Mouse (Mus musculus) stomach, postnatal 0 days (tissue): ENCODE data around the gene Uba7. TPM values are rescaled to one million over a fixed set of nuclear protein-coding genes. Genes with fewer than 3 reads are reported as not detected.

Experiments used
- ATAC-seq: fragments of 200-750 bp; cut with Nextera tagmentation; 2 replicates; pipeline ENCODE4 v1.8.0; 2017; ENCODE audit not compliant: low FRiP score, low TSS enrichment
- DNase-seq: peaks from one replicate; pipeline ENCODE4 v3.0.0-alpha.2; 2016; ENCODE audit warnings: low spot score
- H3K27ac ChIP-seq: fragments of 300-500 bp; sonication (generic); replicated peaks from 2 replicates; pipeline ENCODE4 v1.5.1; 2014; ENCODE audit warnings: mild to moderate bottlenecking, control low read depth
- H3K27me3 ChIP-seq: fragments of 300-500 bp; sonication (generic); 2 replicates; pipeline ENCODE4 v1.6.1; 2014; ENCODE audit warnings: low read length; ENCODE audit not compliant: control insufficient read depth, insufficient read depth
- H3K36me3 ChIP-seq: fragments of 300-500 bp; sonication (generic); 2 replicates; pipeline ENCODE4 v1.6.1; 2014; ENCODE audit warnings: low read length, mixed read lengths; ENCODE audit not compliant: control insufficient read depth, insufficient read depth
- H3K4me1 ChIP-seq: fragments of 300-500 bp; sonication (generic); replicated peaks from 2 replicates; pipeline ENCODE4 v1.6.1; 2014; ENCODE audit warnings: antibody characterized with exemption; ENCODE audit not compliant: control insufficient read depth, insufficient read depth
- H3K4me2 ChIP-seq: fragments of 300-500 bp; sonication (generic); replicated peaks from 2 replicates; pipeline ENCODE4 v1.6.1; 2014; ENCODE audit warnings: low read depth, mild to moderate bottlenecking, control low read depth, moderate library complexity
- H3K4me3 ChIP-seq: fragments of 300-500 bp; sonication (generic); 2 replicates; pipeline ENCODE4 v1.5.1; 2014; ENCODE audit warnings: low read depth, low read length, control low read depth
- H3K9ac ChIP-seq: fragments of 300-500 bp; sonication (generic); 2 replicates; pipeline ENCODE4 v1.6.1; 2014; ENCODE audit warnings: mild to moderate bottlenecking, low read length, control low read depth, mixed read lengths
- H3K9me3 ChIP-seq: fragments of 300-500 bp; sonication (generic); 2 replicates; pipeline ENCODE4 v1.6.1; 2016; ENCODE audit warnings: low read length; ENCODE audit not compliant: control insufficient read depth
- CTCF ChIP-seq: IDR thresholded peaks from 2 replicates; pipeline ENCODE4 v1.5.1; 2016; ENCODE audit warnings: antibody characterized with exemption, low read depth, mild to moderate bottlenecking, moderate library complexity
- EP300 ChIP-seq: optimal IDR thresholded peaks from 2 replicates; pipeline ENCODE3; 2016; ENCODE audit warnings: antibody characterized with exemption
- WGBS: fragments of 180-500 bp; shearing (Covaris S2); extraction: QIAGEN DNeasy Blood & Tissue Kit; methylation state at CpG from one replicate; pipeline ENCODE4 v1.1.7; 2014; 5-methylcytosine and 5-hydroxymethylcytosine counted together
- polyA plus RNA-seq: library from polyadenylated mRNA; unstranded; fragments of >200 nt; fragmentation: Nextera tagmentation; extraction: Ambion mirVana; gene quantifications from 2 replicates; pipeline ENCODE4 v1.2.1, GENCODE M21; 2015

Gene Uba7
- polyA plus RNA-seq, 1 experiment from 2014 or later, result 24.7 TPM

- peaks cover 4% of the 10 kb centered on the region; the same call in 1 of the 2 replicates for H3K36me3 ChIP-seq
- no peaks in the 10 kb centered on the region for H3K27me3 ChIP-seq
- no peak overlapping the region for H3K27ac ChIP-seq
- H3K4me1 ChIP-seq, result no peaks in the 10 kb centered on the region
- H3K4me3 ChIP-seq, result no peak overlapping the region
- DNase-seq, result no peak
- no peak for ATAC-seq
- H3K9ac ChIP-seq, result no peak overlapping the region
- WGBS, result 91% methylated on average over 1 of the region's 1 CpGs
- no peak overlapping the region for H3K4me2 ChIP-seq
- TF ChIP-seq CTCF (no peak), EP300 (no peak)
- no peaks in the 10 kb centered on the region for H3K9me3 ChIP-seq
Observed at GRCm38 (mm10) chr9:108020741-108021140, 45.4 kb downstream of the Uba7 start.

GRCm38 (mm10) chr9:108023216-108023615, 47.9 kb downstream of the Uba7 start:
- DNase-seq, result no peak
- H3K27ac ChIP-seq, result no peak overlapping the region
- TF ChIP-seq CTCF (no peak), EP300 (no peak)
- H3K36me3 ChIP-seq, result peaks cover 4% of the 10 kb centered on the region; the same call in 1 of the 2 replicates
- H3K27me3 ChIP-seq, result no peaks in the 10 kb centered on the region
- no peaks in the 10 kb centered on the region for H3K9me3 ChIP-seq
- no peaks in the 10 kb centered on the region for H3K4me1 ChIP-seq
- no peak overlapping the region for H3K9ac ChIP-seq
- H3K4me3 ChIP-seq, result no peak overlapping the region
- WGBS, result 85% methylated on average over 3 of the region's 3 CpGs
- no peak overlapping the region for H3K4me2 ChIP-seq
- ATAC-seq, result no peak

GRCm38 (mm10) chr9:108026584-108026983, 51.3 kb downstream of the Uba7 start:
- TF ChIP-seq CTCF (peak; percentile 53), EP300 (no peak)
- DNase-seq, result no peak
- 94% methylated on average over 3 of the region's 3 CpGs for WGBS

GRCm38 (mm10) chr9:108027867-108028266, 52.6 kb downstream of the Uba7 start:
- no peak for ATAC-seq
- Histone ChIP-seq H3K9me3 (no peaks in the 10 kb centered on the region), H3K27ac (no peak overlapping the region), H3K4me1 (no peaks in the 10 kb centered on the region), H3K9ac (no peak overlapping the region), H3K36me3 (peaks cover 9% of the 10 kb centered on the region), H3K27me3 (no peaks in the 10 kb centered on the region), H3K4me3 (no peak overlapping the region), H3K4me2 (no peak overlapping the region)
- no peak for DNase-seq
- 97% methylated on average over 3 of the region's 3 CpGs for WGBS
- TF ChIP-seq CTCF (0 out of 2 replicates have a peak, but pooled peaks have one; percentile 17), EP300 (no peak)

More at GRCm38 (mm10) chr9:108026584-108026983, 51.3 kb downstream of the Uba7 start:
- Histone ChIP-seq H3K9ac (no peak overlapping the region), H3K27me3 (no peaks in the 10 kb centered on the region), H3K4me1 (no peaks in the 10 kb centered on the region), H3K4me3 (no peak overlapping the region), H3K27ac (no peak overlapping the region), H3K9me3 (no peaks in the 10 kb centered on the region), H3K36me3 (peaks cover 4% of the 10 kb centered on the region; the same call in 1 of the 2 replicates), H3K4me2 (no peak overlapping the region)
- ATAC-seq, result no peak

- Histone ChIP-seq H3K4me3 (no peak overlapping the region), H3K9ac (no peak overlapping the region), H3K27ac (no peak overlapping the region), H3K4me1 (no peaks in the 10 kb centered on the region), H3K4me2 (no peak overlapping the region), H3K9me3 (no peaks in the 10 kb centered on the region), H3K27me3 (no peaks in the 10 kb centered on the region), H3K36me3 (peaks cover 6% of the 10 kb centered on the region)
- TF ChIP-seq EP300 (no peak), CTCF (no peak)
- no peak for ATAC-seq
- WGBS, result 91% methylated on average over 5 of the region's 5 CpGs
- DNase-seq, result no peak
Observed at GRCm38 (mm10) chr9:108032126-108032525, 56.8 kb downstream of the Uba7 start.

Other genes starting within 250 kb of the Uba7 start
- gene Rbm5, start 204.5 kb upstream of the Uba7 start, polyA plus RNA-seq, result 60.2 and 67.3 TPM in 2 replicates
- 25.3 and 25.6 TPM in 2 replicates for gene Rbm6, start 102.3 kb upstream of the Uba7 start, polyA plus RNA-seq
- gene Mon1a, start 87.4 kb upstream of the Uba7 start, polyA plus RNA-seq, result 22.9 and 23.6 TPM in 2 replicates
- 10.4 and 10.6 TPM in 2 replicates for gene Mst1r, start 68.6 kb upstream of the Uba7 start, polyA plus RNA-seq
- gene Actl11, start 47.0 kb upstream of the Uba7 start, polyA plus RNA-seq, result not detected in 2 replicates
- 0.62 and 0.94 TPM in 2 replicates for gene Camkv, start 39.8 kb upstream of the Uba7 start, polyA plus RNA-seq
- gene Traip, start 25.4 kb upstream of the Uba7 start, polyA plus RNA-seq, result 4.8 and 5.7 TPM in 2 replicates
- 0.69 and 0.87 TPM in 2 replicates for gene Gm20661, start 7.6 kb downstream of the Uba7 start, polyA plus RNA-seq
- gene Inka1, start 10.4 kb downstream of the Uba7 start, polyA plus RNA-seq, result 25.9 and 27.6 TPM in 2 replicates
- 1.3 and 2.0 TPM in 2 replicates for gene Cdhr4, start 17.0 kb downstream of the Uba7 start, polyA plus RNA-seq
- gene Gm20662, start 20.8 kb downstream of the Uba7 start, polyA plus RNA-seq, result 0.18 TPM in 1 of 2 replicates, not detected in the other
- gene Ip6k1, start 27.0 kb downstream of the Uba7 start, polyA plus RNA-seq, result 24.0 and 26.3 TPM in 2 replicates
- gene Gmppb, start 73.7 kb downstream of the Uba7 start, polyA plus RNA-seq, result 48.5 and 49.5 TPM in 2 replicates
- 2.8 and 2.9 TPM in 2 replicates for gene Amigo3, start 77.7 kb downstream of the Uba7 start, polyA plus RNA-seq
- gene Mst1, start 104.9 kb downstream of the Uba7 start, polyA plus RNA-seq, result 4.4 and 4.8 TPM in 2 replicates
- gene Rnf123, start 107.8 kb downstream of the Uba7 start, polyA plus RNA-seq, result 13.8 and 15.7 TPM in 2 replicates
- 35.4 and 38.4 TPM in 2 replicates for gene Apeh, start 119.1 kb downstream of the Uba7 start, polyA plus RNA-seq
- gene Bsn, start 214.9 kb downstream of the Uba7 start, polyA plus RNA-seq, result 1.6 and 2.0 TPM in 2 replicates